Mouse (Mus musculus): Measurements from ENCODE around the gene Tead1.

DNA sequence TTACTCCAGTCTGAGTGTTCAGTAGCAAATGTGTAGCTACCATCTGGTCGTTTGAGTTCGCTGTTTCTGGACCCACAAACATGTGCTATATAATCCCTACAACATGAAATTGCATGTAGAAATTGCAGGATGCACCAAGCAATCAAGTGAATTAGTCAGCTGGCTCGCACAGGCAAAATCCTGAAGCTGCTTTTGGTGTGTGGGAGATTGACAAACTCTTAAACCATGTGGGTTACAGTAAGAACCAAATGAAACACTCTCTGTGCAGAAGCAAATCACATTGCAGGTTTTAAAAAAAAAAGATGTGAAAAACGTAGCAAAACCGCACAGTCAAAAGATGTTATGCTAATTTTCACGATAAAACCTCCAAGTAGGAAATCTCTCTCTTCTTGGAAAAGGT lies 113.6 kb downstream of the Tead1 start:
- TF ChIP-seq CTCF (IDR thresholded peaks at IDR 0.05; ENCODE audit: borderline replicate concordance, control insufficient read depth, extremely low read depth, insufficient read depth, low read length, poor library complexity): no peak
- TF ChIP-seq POLR2A (IDR thresholded peaks at IDR 0.05; ENCODE audit: control insufficient read depth, extremely low read depth, insufficient read depth, low read length, poor library complexity): no peak
